Mouse (Mus musculus) neural tube, embryonic 14.5 days (tissue): Measurements from ENCODE around the gene Amn. TPM values are rescaled to one million over a fixed set of nuclear protein-coding genes. Genes with fewer than 3 reads are reported as not detected.

ENCODE experiments used
- ATAC-seq: fragments of 200-750 bp; cut with Nextera tagmentation; 2 replicates; pipeline ENCODE4 v1.8.0; 2017; ENCODE audit warnings: low read depth, mild to moderate bottlenecking, moderate TSS enrichment, moderate library complexity
- H3K27ac ChIP-seq: fragments of 300-500 bp; sonication (generic); 2 replicates; pipeline ENCODE4 v1.5.1; 2014; ENCODE audit warnings: low read depth, mild to moderate bottlenecking, control low read depth, low read length, moderate library complexity, mixed read lengths
- H3K27me3 ChIP-seq: fragments of 300-500 bp; sonication (generic); 2 replicates; pipeline ENCODE4 v1.6.1; 2014; ENCODE audit warnings: low read length; ENCODE audit not compliant: control insufficient read depth, insufficient read depth
- H3K36me3 ChIP-seq: fragments of 300-500 bp; sonication (generic); 2 replicates; pipeline ENCODE4 v1.6.1; 2014; ENCODE audit warnings: low read length, mixed read lengths; ENCODE audit not compliant: control insufficient read depth, insufficient read depth
- H3K4me1 ChIP-seq: fragments of 300-500 bp; sonication (generic); 2 replicates; pipeline ENCODE4 v1.6.1; 2014; ENCODE audit warnings: low read length; ENCODE audit not compliant: control insufficient read depth, insufficient read depth
- H3K4me2 ChIP-seq: fragments of 300-500 bp; sonication (generic); 2 replicates; pipeline ENCODE4 v1.6.1; 2014; ENCODE audit warnings: mild to moderate bottlenecking, low read depth, low read length, control low read depth
- H3K4me3 ChIP-seq: fragments of 300-500 bp; sonication (generic); 2 replicates; pipeline ENCODE4 v1.5.1; 2014; ENCODE audit warnings: low read depth, low read length, control low read depth, mixed read lengths
- H3K9ac ChIP-seq: fragments of 300-500 bp; sonication (generic); replicated peaks from 2 replicates; pipeline ENCODE4 v1.6.1; 2014; ENCODE audit warnings: low read depth, mild to moderate bottlenecking, control low read depth, low read length, mixed read lengths
- H3K9me3 ChIP-seq: fragments of 300-500 bp; sonication (generic); 2 replicates; pipeline ENCODE4 v1.6.1; 2016; ENCODE audit warnings: low read length; ENCODE audit not compliant: control insufficient read depth
- WGBS: fragments of 180-500 bp; shearing (Covaris S2); extraction: QIAGEN DNeasy Blood & Tissue Kit; methylation state at CpG from one replicate; pipeline ENCODE4 v1.1.7; 2014; 5-methylcytosine and 5-hydroxymethylcytosine counted together
- polyA plus RNA-seq: library from polyadenylated mRNA; unstranded; fragments of >200 nt; fragmentation: Nextera tagmentation; extraction: Ambion mirVana; gene quantifications from 2 replicates; pipeline ENCODE4 v1.2.1, GENCODE M21; 2014

The Amn gene
- polyA plus RNA-seq, 1 experiment from 2014 or later, result 28.1 TPM

- no peak overlapping the region for H3K4me2 ChIP-seq
- H3K4me3 ChIP-seq, result no peak overlapping the region
- H3K36me3 ChIP-seq, result no peaks in the 10 kb centered on the region; the same call in 1 of the 2 replicates
- no peak overlapping the region for H3K9ac ChIP-seq
- no peaks in the 10 kb centered on the region for H3K4me1 ChIP-seq
- ATAC-seq, result no peak
- no peaks in the 10 kb centered on the region for H3K27me3 ChIP-seq
- no peak overlapping the region for H3K27ac ChIP-seq
- no peaks in the 10 kb centered on the region for H3K9me3 ChIP-seq
- WGBS, result 87% methylated on average over 8 of the region's 8 CpGs
Observed at GRCm38 (mm10) chr12:111250116-111250515, 20.8 kb upstream of the Amn start.

- H3K9ac ChIP-seq, result no peak overlapping the region
- no peak overlapping the region for H3K27ac ChIP-seq
- H3K4me2 ChIP-seq, result no peak overlapping the region
- H3K4me1 ChIP-seq, result no peaks in the 10 kb centered on the region
- H3K9me3 ChIP-seq, result no peaks in the 10 kb centered on the region
- H3K27me3 ChIP-seq, result no peaks in the 10 kb centered on the region
- H3K36me3 ChIP-seq, result peaks cover 7% of the 10 kb centered on the region
- WGBS, result 74% methylated on average over 9 of the region's 9 CpGs
- no peak for ATAC-seq
- H3K4me3 ChIP-seq, result no peak overlapping the region
Observed at GRCm38 (mm10) chr12:111251227-111251626, 19.7 kb upstream of the Amn start.

- no peak for ATAC-seq
- no peaks in the 10 kb centered on the region for H3K9me3 ChIP-seq
- no peak overlapping the region for H3K9ac ChIP-seq
- no peak overlapping the region for H3K4me2 ChIP-seq
- WGBS, result 96% methylated on average over 16 of the region's 16 CpGs
- H3K27ac ChIP-seq, result no peak overlapping the region
- no peaks in the 10 kb centered on the region for H3K27me3 ChIP-seq
- no peak overlapping the region for H3K4me3 ChIP-seq
- peaks cover 13% of the 10 kb centered on the region; the same call in 1 of the 2 replicates for H3K36me3 ChIP-seq
- no peaks in the 10 kb centered on the region for H3K4me1 ChIP-seq
Observed at GRCm38 (mm10) chr12:111263650-111264049, 7.2 kb upstream of the Amn start.

GRCm38 (mm10) chr12:111265212-111265611, 5.7 kb upstream of the Amn start:
- Histone ChIP-seq H3K4me1 (no peaks in the 10 kb centered on the region), H3K4me3 (no peak overlapping the region), H3K9me3 (no peaks in the 10 kb centered on the region), H3K36me3 (peaks cover 13% of the 10 kb centered on the region; the same call in 1 of the 2 replicates), H3K27me3 (peaks cover 8% of the 10 kb centered on the region; the same call in 1 of the 2 replicates), H3K4me2 (no peak overlapping the region), H3K9ac (no peak overlapping the region), H3K27ac (no peak overlapping the region)
- WGBS, result 82% methylated on average over 5 of the region's 5 CpGs
- no peak for ATAC-seq

- ATAC-seq, result no peak
- Histone ChIP-seq H3K27ac (no peak overlapping the region), H3K9ac (no peak overlapping the region), H3K4me2 (no peak overlapping the region), H3K4me1 (no peaks in the 10 kb centered on the region), H3K36me3 (peaks cover 6% of the 10 kb centered on the region; the same call in 1 of the 2 replicates), H3K27me3 (peaks cover 21% of the 10 kb centered on the region), H3K9me3 (no peaks in the 10 kb centered on the region), H3K4me3 (no peak overlapping the region)
- 79% methylated on average over 12 of the region's 12 CpGs for WGBS
Observed at GRCm38 (mm10) chr12:111266592-111266991, 4.3 kb upstream of the Amn start.

GRCm38 (mm10) chr12:111267673-111268325, 3.1 kb upstream of the Amn start:
- no peak overlapping the region for H3K27ac ChIP-seq
- no peaks in the 10 kb centered on the region for H3K9me3 ChIP-seq
- H3K4me1 ChIP-seq, result no peaks in the 10 kb centered on the region
- WGBS, result 76% methylated on average over 4 of the region's 4 CpGs
- H3K27me3 ChIP-seq, result peaks cover 26% of the 10 kb centered on the region
- H3K4me3 ChIP-seq, result no peak overlapping the region
- H3K4me2 ChIP-seq, result no peak overlapping the region
- no peak overlapping the region for H3K9ac ChIP-seq
- H3K36me3 ChIP-seq, result peaks cover 6% of the 10 kb centered on the region; the same call in 1 of the 2 replicates
- ATAC-seq, result no peak

GRCm38 (mm10) chr12:111271406-111271805, 511 bp downstream of the Amn start:
- no peak overlapping the region for H3K4me3 ChIP-seq
- no peaks in the 10 kb centered on the region for H3K9me3 ChIP-seq
- ATAC-seq, result no peak
- no peaks in the 10 kb centered on the region for H3K36me3 ChIP-seq
- no peak overlapping the region for H3K9ac ChIP-seq
- H3K27ac ChIP-seq, result no peak overlapping the region
- H3K4me1 ChIP-seq, result peaks cover 18% of the 10 kb centered on the region
- H3K4me2 ChIP-seq, result no peak overlapping the region
- WGBS, result 9% methylated on average over 26 of the region's 28 CpGs
- peaks cover 59% of the 10 kb centered on the region for H3K27me3 ChIP-seq

- H3K4me3 ChIP-seq, result no peak overlapping the region
- no peak overlapping the region for H3K9ac ChIP-seq
- no peaks in the 10 kb centered on the region for H3K36me3 ChIP-seq
- no peak overlapping the region for H3K27ac ChIP-seq
- ATAC-seq, result no peak
- peaks cover 18% of the 10 kb centered on the region for H3K4me1 ChIP-seq
- H3K27me3 ChIP-seq, result peaks cover 65% of the 10 kb centered on the region
- 18% methylated on average over 8 of the region's 8 CpGs for WGBS
- H3K9me3 ChIP-seq, result no peaks in the 10 kb centered on the region
- no peak overlapping the region for H3K4me2 ChIP-seq
Observed at GRCm38 (mm10) chr12:111271966-111272365, 1.1 kb downstream of the Amn start.

- Histone ChIP-seq H3K4me1 (peaks cover 18% of the 10 kb centered on the region), H3K4me2 (no peak overlapping the region), H3K9ac (no peak overlapping the region), H3K27me3 (peaks cover 67% of the 10 kb centered on the region), H3K36me3 (no peaks in the 10 kb centered on the region), H3K27ac (no peak overlapping the region), H3K9me3 (no peaks in the 10 kb centered on the region), H3K4me3 (no peak overlapping the region)
- no peak for ATAC-seq
- WGBS, result 17% methylated on average over 12 of the region's 12 CpGs
Observed at GRCm38 (mm10) chr12:111272420-111272819, 1.5 kb downstream of the Amn start.
